Comparison of ENCODE assay signal across 9 mouse cellular contexts in genomic region chr7:25266180-25266962, GRCm38 (mm10). TPM values are rescaled to one million over a fixed set of nuclear protein-coding genes. Genes with fewer than 3 reads are reported as not detected.
DNase-seq lines count a peak whose midpoint lies in the region; ATAC-seq lines count a peak whose summit lies in the region.
"Had no signal": no experiment of that assay in that cellular context is flagged by ENCODE, and none has a peak within 500 bp of the region (broad histone marks: within the 10 kb centered on the region; RNA-seq: fewer than 3 reads in every experiment).

No protein-coding gene starts in this region.

- H3K27me3 ChIP-seq in hindbrain, embryonic 10.5 days (ENCODE audit: insufficient read depth, poor library complexity, severe bottlenecking) = 0 out of 2 replicates have a peak, but pooled peaks cover 7% of the 10 kb centered on the region
- H3K27me3 ChIP-seq in hindbrain, embryonic 11.5 days (ENCODE audit: control insufficient read depth, insufficient read depth, low read length) = no peaks in the 10 kb centered on the region
- no peaks in the 10 kb centered on the region; the same call in 1 of the 2 replicates for H3K27me3 ChIP-seq in embryonic facial prominence, embryonic 10.5 days (replicated peaks; ENCODE audit: low read depth, poor library complexity, severe bottlenecking)
- peaks cover 14% of the 10 kb centered on the region; the same call in 1 of the 2 replicates for H3K27me3 ChIP-seq in hindbrain, embryonic 13.5 days
- H3K27me3 ChIP-seq in midbrain, embryonic 11.5 days (ENCODE audit: control insufficient read depth, insufficient read depth, low read length) = no peaks in the 10 kb centered on the region

- no peak for ATAC-seq in hindbrain, embryonic 11.5 days (ENCODE audit: low FRiP score)
- no peak for ATAC-seq in hindbrain, embryonic 13.5 days (ENCODE audit: low FRiP score)
- ATAC-seq in midbrain, embryonic 11.5 days (ENCODE audit: low FRiP score) = no peak

- 92% methylated on average over 8 of the region's 8 CpGs for WGBS in hindbrain, embryonic 10.5 days
- WGBS in hindbrain, embryonic 11.5 days = 91% methylated on average over 8 of the region's 8 CpGs
- 90% methylated on average over 8 of the region's 8 CpGs for WGBS in embryonic facial prominence, embryonic 10.5 days
- WGBS in hindbrain, embryonic 13.5 days = 90% methylated on average over 8 of the region's 8 CpGs
- WGBS in midbrain, embryonic 11.5 days = 88% methylated on average over 8 of the region's 8 CpGs

- no peak for DNase-seq in hindbrain, embryonic 10.5 days (ENCODE audit: low spot score)
- no peak for DNase-seq in hindbrain, embryonic 11.5 days (ENCODE audit: low spot score)
- DNase-seq in embryonic facial prominence, embryonic 10.5 days (ENCODE audit: low spot score) = no peak
- DNase-seq in midbrain, embryonic 11.5 days (ENCODE audit: low spot score, missing footprints) = no peak
- DNase-seq in frontal cortex, postnatal 25 days (ENCODE audit: low spot score in 2 of 2) = no peak
- no peak for DNase-seq in right cerebral cortex, postnatal 10 days (ENCODE audit: low spot score in 2 of 2)
- DNase-seq in spleen, postnatal 14 days (ENCODE audit: low spot score in 2 of 2) = no peak

- H3K9me3 ChIP-seq in hindbrain, embryonic 10.5 days = no peaks in the 10 kb centered on the region
- H3K9me3 ChIP-seq in hindbrain, embryonic 11.5 days (ENCODE audit: control insufficient read depth, low read length) = no peaks in the 10 kb centered on the region
- no peaks in the 10 kb centered on the region for H3K9me3 ChIP-seq in embryonic facial prominence, embryonic 10.5 days
- H3K9me3 ChIP-seq in hindbrain, embryonic 13.5 days = no peaks in the 10 kb centered on the region
- H3K9me3 ChIP-seq in midbrain, embryonic 11.5 days (ENCODE audit: control insufficient read depth, low read length) = no peaks in the 10 kb centered on the region

- no peak overlapping the region for H3K9ac ChIP-seq in hindbrain, embryonic 11.5 days (ENCODE audit: low read depth, low read length)
- peak overlapping the region; percentile 56; the same call in 1 of the 2 replicates for H3K9ac ChIP-seq in hindbrain, embryonic 13.5 days
- H3K9ac ChIP-seq in midbrain, embryonic 11.5 days (ENCODE audit: low read length) = peak overlapping the region; percentile 76; the same call in 1 of the 2 replicates

- H3K4me2 ChIP-seq in hindbrain, embryonic 11.5 days (replicated peaks; ENCODE audit: low read depth, low read length) = no peak overlapping the region; the same call in 1 of the 2 replicates
- H3K4me2 ChIP-seq in hindbrain, embryonic 13.5 days = peak overlapping the region; percentile 56
- peak overlapping the region; percentile 48 for H3K4me2 ChIP-seq in midbrain, embryonic 11.5 days

- H3K4me1 ChIP-seq in hindbrain, embryonic 10.5 days (replicated peaks) = peaks cover 49% of the 10 kb centered on the region
- H3K4me1 ChIP-seq in hindbrain, embryonic 11.5 days (replicated peaks; ENCODE audit: control insufficient read depth, insufficient read depth, low read length) = peaks cover 3% of the 10 kb centered on the region
- H3K4me1 ChIP-seq in embryonic facial prominence, embryonic 10.5 days = peaks cover 44% of the 10 kb centered on the region
- peaks cover 31% of the 10 kb centered on the region for H3K4me1 ChIP-seq in hindbrain, embryonic 13.5 days (replicated peaks)
- peaks cover 17% of the 10 kb centered on the region for H3K4me1 ChIP-seq in midbrain, embryonic 11.5 days (ENCODE audit: control insufficient read depth, insufficient read depth, low read length)

- peak overlapping the region; percentile 95; the same call in 1 of the 2 replicates for H3K27ac ChIP-seq in hindbrain, embryonic 10.5 days
- no peak overlapping the region for H3K27ac ChIP-seq in hindbrain, embryonic 11.5 days (ENCODE audit: low read depth, low read length)
- peak overlapping the region; percentile 96 for H3K27ac ChIP-seq in embryonic facial prominence, embryonic 10.5 days (replicated peaks)
- no peak overlapping the region for H3K27ac ChIP-seq in hindbrain, embryonic 13.5 days
- H3K27ac ChIP-seq in midbrain, embryonic 11.5 days (ENCODE audit: low read depth, low read length) = no peak overlapping the region

- H3K36me3 ChIP-seq in hindbrain, embryonic 10.5 days = peaks cover 7% of the 10 kb centered on the region
- no peaks in the 10 kb centered on the region for H3K36me3 ChIP-seq in hindbrain, embryonic 11.5 days (ENCODE audit: control insufficient read depth, insufficient read depth, low read length)
- H3K36me3 ChIP-seq in embryonic facial prominence, embryonic 10.5 days (replicated peaks) = peaks cover 6% of the 10 kb centered on the region
- H3K36me3 ChIP-seq in hindbrain, embryonic 13.5 days = peaks cover 6% of the 10 kb centered on the region
- no peaks in the 10 kb centered on the region for H3K36me3 ChIP-seq in midbrain, embryonic 11.5 days (ENCODE audit: control insufficient read depth, insufficient read depth, low read length)

- H3K4me3 ChIP-seq in hindbrain, embryonic 10.5 days = peak overlapping the region; percentile 91
- H3K4me3 ChIP-seq in hindbrain, embryonic 11.5 days (ENCODE audit: low read depth, low read length) = no peak overlapping the region
- peak overlapping the region; percentile 89 for H3K4me3 ChIP-seq in embryonic facial prominence, embryonic 10.5 days
- no peak overlapping the region; the same call in 1 of the 2 replicates for H3K4me3 ChIP-seq in hindbrain, embryonic 13.5 days
- no peak overlapping the region for H3K4me3 ChIP-seq in midbrain, embryonic 11.5 days (ENCODE audit: low read depth, low read length)

RNA-seq across cellular contexts. Expression of gene Cic, which starts 1.1 kb away (rescaled TPM):
- 23.2 and 23.5 TPM in 2 replicates for polyA plus RNA-seq in hindbrain, embryonic 10.5 days (2016; fragmentation: Nextera tagmentation; extraction: Ambion mirVana)
- 25.4 and 39.0 TPM in 2 replicates for polyA plus RNA-seq in hindbrain, embryonic 11.5 days (2014; fragmentation: Nextera tagmentation; extraction: Ambion mirVana)
- 17.1 and 21.4 TPM in 2 replicates for polyA plus RNA-seq in embryonic facial prominence, embryonic 10.5 days (2016; fragmentation: Nextera tagmentation; extraction: Ambion mirVana)
- 36.9 and 42.4 TPM in 2 replicates for polyA plus RNA-seq in hindbrain, embryonic 13.5 days (2015; fragmentation: Nextera tagmentation; extraction: Ambion mirVana)
- 25.5 and 29.7 TPM in 2 replicates for polyA plus RNA-seq in midbrain, embryonic 11.5 days (2014; fragmentation: Nextera tagmentation; extraction: Ambion mirVana)

RNA-seq across cellular contexts. Expression of gene Erf, which starts 15.8 kb away (rescaled TPM):
- polyA plus RNA-seq in hindbrain, embryonic 10.5 days (2016; fragmentation: Nextera tagmentation; extraction: Ambion mirVana) = 8.0 and 8.6 TPM in 2 replicates
- polyA plus RNA-seq in hindbrain, embryonic 11.5 days (2014; fragmentation: Nextera tagmentation; extraction: Ambion mirVana) = 12.8 and 14.2 TPM in 2 replicates
- 10.9 and 11.5 TPM in 2 replicates for polyA plus RNA-seq in embryonic facial prominence, embryonic 10.5 days (2016; fragmentation: Nextera tagmentation; extraction: Ambion mirVana)
- 4.0 and 4.2 TPM in 2 replicates for polyA plus RNA-seq in hindbrain, embryonic 13.5 days (2015; fragmentation: Nextera tagmentation; extraction: Ambion mirVana)
- polyA plus RNA-seq in midbrain, embryonic 11.5 days (2014; fragmentation: Nextera tagmentation; extraction: Ambion mirVana) = 11.7 and 13.9 TPM in 2 replicates

RNA-seq across cellular contexts. Expression of gene Gsk3a, which starts 28.7 kb away (rescaled TPM):
- polyA plus RNA-seq in hindbrain, embryonic 10.5 days (2016; fragmentation: Nextera tagmentation; extraction: Ambion mirVana) = 11.6 and 12.5 TPM in 2 replicates
- 14.1 and 16.1 TPM in 2 replicates for polyA plus RNA-seq in hindbrain, embryonic 11.5 days (2014; fragmentation: Nextera tagmentation; extraction: Ambion mirVana)
- polyA plus RNA-seq in embryonic facial prominence, embryonic 10.5 days (2016; fragmentation: Nextera tagmentation; extraction: Ambion mirVana) = 10.6 and 10.7 TPM in 2 replicates
- 13.9 and 14.6 TPM in 2 replicates for polyA plus RNA-seq in hindbrain, embryonic 13.5 days (2015; fragmentation: Nextera tagmentation; extraction: Ambion mirVana)
- 12.8 and 14.6 TPM in 2 replicates for polyA plus RNA-seq in midbrain, embryonic 11.5 days (2014; fragmentation: Nextera tagmentation; extraction: Ambion mirVana)

RNA-seq across cellular contexts. Expression of gene Pafah1b3, which starts 31.4 kb away (rescaled TPM):
- 271 and 384 TPM in 2 replicates for polyA plus RNA-seq in hindbrain, embryonic 10.5 days (2016; fragmentation: Nextera tagmentation; extraction: Ambion mirVana)
- polyA plus RNA-seq in hindbrain, embryonic 11.5 days (2014; fragmentation: Nextera tagmentation; extraction: Ambion mirVana) = 335 and 344 TPM in 2 replicates
- 281 and 301 TPM in 2 replicates for polyA plus RNA-seq in embryonic facial prominence, embryonic 10.5 days (2016; fragmentation: Nextera tagmentation; extraction: Ambion mirVana)
- polyA plus RNA-seq in hindbrain, embryonic 13.5 days (2015; fragmentation: Nextera tagmentation; extraction: Ambion mirVana) = 619 and 632 TPM in 2 replicates
- 306 and 332 TPM in 2 replicates for polyA plus RNA-seq in midbrain, embryonic 11.5 days (2014; fragmentation: Nextera tagmentation; extraction: Ambion mirVana)

RNA-seq across cellular contexts. Expression of gene Prr19, which starts 34.8 kb away (rescaled TPM):
- 1.2 and 2.1 TPM in 2 replicates for polyA plus RNA-seq in hindbrain, embryonic 10.5 days (2016; fragmentation: Nextera tagmentation; extraction: Ambion mirVana)
- polyA plus RNA-seq in hindbrain, embryonic 11.5 days (2014; fragmentation: Nextera tagmentation; extraction: Ambion mirVana) = 0.86 and 1.3 TPM in 2 replicates
- polyA plus RNA-seq in embryonic facial prominence, embryonic 10.5 days (2016; fragmentation: Nextera tagmentation; extraction: Ambion mirVana) = 0.82 and 0.88 TPM in 2 replicates
- polyA plus RNA-seq in hindbrain, embryonic 13.5 days (2015; fragmentation: Nextera tagmentation; extraction: Ambion mirVana) = 2.3 TPM in 2 replicates
- 1.1 and 1.2 TPM in 2 replicates for polyA plus RNA-seq in midbrain, embryonic 11.5 days (2014; fragmentation: Nextera tagmentation; extraction: Ambion mirVana)
- polyA plus RNA-seq: lung, postnatal 0 days had no signal

Comparison
In these comparisons a context has a peak if more than half of its experiments do, and no peak if none do; other contexts are left out.
1. H3K27ac ChIP-seq: peak in hindbrain, embryonic 10.5 days (single experiment) and embryonic facial prominence, embryonic 10.5 days (single experiment); none in hindbrain, embryonic 11.5 days (single experiment), hindbrain, embryonic 13.5 days (single experiment) and midbrain, embryonic 11.5 days (single experiment).
2. H3K4me3 ChIP-seq: peak in hindbrain, embryonic 10.5 days (single experiment) and embryonic facial prominence, embryonic 10.5 days (single experiment); none in hindbrain, embryonic 11.5 days (single experiment), hindbrain, embryonic 13.5 days (single experiment) and midbrain, embryonic 11.5 days (single experiment).